8 mouse cellular contexts compared by ENCODE assay signal in genomic region chr2:68471759-68472550, GRCm38 (mm10). TPM values are rescaled to one million over a fixed set of nuclear protein-coding genes. Genes with fewer than 3 reads are reported as not detected.
DNase-seq lines count a peak whose midpoint lies in the region; ATAC-seq and TF ChIP-seq lines count a peak whose summit lies in the region.

Stk39 (minus strand) TSS chr2:68472268.

- H3K79me2 ChIP-seq in myocyte (ENCODE audit: control insufficient read depth, insufficient read depth), result no peaks in the 10 kb centered on the region

- no peaks in the 10 kb centered on the region for H3K9me3 ChIP-seq in embryonic facial prominence, embryonic 15.5 days (replicated peaks)
- H3K9me3 ChIP-seq in heart, embryonic 11.5 days (replicated peaks; ENCODE audit: control insufficient read depth, low read length), result no peaks in the 10 kb centered on the region
- no peaks in the 10 kb centered on the region for H3K9me3 ChIP-seq in kidney, embryonic 14.5 days (ENCODE audit: control insufficient read depth, low read length)
- H3K9me3 ChIP-seq in stomach, embryonic 16.5 days (replicated peaks; ENCODE audit: control insufficient read depth, low read length), result no peaks in the 10 kb centered on the region

- H3K27me3 ChIP-seq in embryonic facial prominence, embryonic 15.5 days, result peaks cover 4% of the 10 kb centered on the region
- H3K27me3 ChIP-seq in heart, embryonic 11.5 days (ENCODE audit: control insufficient read depth, insufficient read depth, low read length), result no peaks in the 10 kb centered on the region
- H3K27me3 ChIP-seq in kidney, embryonic 14.5 days (ENCODE audit: control insufficient read depth, insufficient read depth, low read length), result no peaks in the 10 kb centered on the region
- no peaks in the 10 kb centered on the region for H3K27me3 ChIP-seq in myocyte (ENCODE audit: control insufficient read depth, insufficient read depth, insufficient read length)
- no peaks in the 10 kb centered on the region for H3K27me3 ChIP-seq in stomach, embryonic 16.5 days (ENCODE audit: control insufficient read depth, insufficient read depth, low read length)

- peak; percentile 13 to 30 for DNase-seq in B cell, adult 2 months
- peak; percentile 60 to 64 for DNase-seq in adrenal gland, postnatal 4 days (ENCODE audit: low spot score in 2 of 2)
- peak; percentile 67 for DNase-seq in liver

- peak within 1 kb of the TSS; percentile 97 for H3K4me2 ChIP-seq in embryonic facial prominence, embryonic 15.5 days (replicated peaks)
- H3K4me2 ChIP-seq in heart, embryonic 11.5 days, result peak within 1 kb of the TSS; percentile 88
- peak within 1 kb of the TSS; percentile 94 for H3K4me2 ChIP-seq in kidney, embryonic 14.5 days (replicated peaks; ENCODE audit: low read depth, low read length)
- H3K4me2 ChIP-seq in myocyte (ENCODE audit: low read depth), result peak within 1 kb of the TSS; percentile 84
- H3K4me2 ChIP-seq in stomach, embryonic 16.5 days (ENCODE audit: low read depth, low read length), result peak within 1 kb of the TSS; percentile 92

- TF ChIP-seq POLR2A in myocyte (IDR thresholded peaks at IDR 0.05; ENCODE audit: insufficient read length, low read depth), result peak; percentile 66

- ATAC-seq in embryonic facial prominence, embryonic 15.5 days (ENCODE audit: insufficient number of reproducible peaks, low FRiP score, low TSS enrichment, low read depth), result peak; percentile 89
- ATAC-seq in heart, embryonic 11.5 days (replicated peaks; ENCODE audit: insufficient number of reproducible peaks, low FRiP score, low TSS enrichment), result peak; percentile 79
- peak; percentile 86 for ATAC-seq in kidney, embryonic 14.5 days (ENCODE audit: low FRiP score, low TSS enrichment)
- peak; percentile 89 for ATAC-seq in stomach, embryonic 16.5 days (ENCODE audit: insufficient read depth, low FRiP score)

- peak within 1 kb of the TSS; percentile 77 for H3ac ChIP-seq in myocyte (ENCODE audit: control insufficient read depth, insufficient read length)

- peak within 1 kb of the TSS; percentile 65 for H3K9ac ChIP-seq in embryonic facial prominence, embryonic 15.5 days
- H3K9ac ChIP-seq in heart, embryonic 11.5 days (ENCODE audit: low read depth, low read length), result peak within 1 kb of the TSS; percentile 97
- peak within 1 kb of the TSS; percentile 91 for H3K9ac ChIP-seq in kidney, embryonic 14.5 days (ENCODE audit: low read depth, low read length)
- H3K9ac ChIP-seq in stomach, embryonic 16.5 days (ENCODE audit: low read length), result peak within 1 kb of the TSS; percentile 92

- peak within 1 kb of the TSS; percentile 87 for H3K4me3 ChIP-seq in embryonic facial prominence, embryonic 15.5 days (replicated peaks)
- peak within 1 kb of the TSS; percentile 93 for H3K4me3 ChIP-seq in heart, embryonic 11.5 days (ENCODE audit: low read depth, low read length)
- peak within 1 kb of the TSS; percentile 91 for H3K4me3 ChIP-seq in kidney, embryonic 14.5 days (ENCODE audit: low read length)
- H3K4me3 ChIP-seq in myocyte, result peak within 1 kb of the TSS; percentile 28
- peak within 1 kb of the TSS; percentile 82 for H3K4me3 ChIP-seq in stomach, embryonic 16.5 days (replicated peaks; ENCODE audit: low read length)

- no peaks in the 10 kb centered on the region for H3K36me3 ChIP-seq in embryonic facial prominence, embryonic 15.5 days
- no peaks in the 10 kb centered on the region for H3K36me3 ChIP-seq in heart, embryonic 11.5 days (ENCODE audit: control insufficient read depth, insufficient read depth, low read length)
- H3K36me3 ChIP-seq in kidney, embryonic 14.5 days (ENCODE audit: control insufficient read depth, insufficient read depth, low read length), result no peaks in the 10 kb centered on the region
- no peaks in the 10 kb centered on the region for H3K36me3 ChIP-seq in myocyte (ENCODE audit: control insufficient read depth, insufficient read depth)
- no peaks in the 10 kb centered on the region for H3K36me3 ChIP-seq in stomach, embryonic 16.5 days (ENCODE audit: control insufficient read depth, insufficient read depth, low read length)

- under 1% methylated on average over 81 of the region's 99 CpGs for WGBS in embryonic facial prominence, embryonic 15.5 days
- WGBS in heart, embryonic 11.5 days (ENCODE audit: insufficient replicate concordance), result under 1% methylated on average over 58 of the region's 99 CpGs
- under 1% methylated on average over 73 of the region's 99 CpGs for WGBS in kidney, embryonic 14.5 days
- WGBS in stomach, embryonic 16.5 days, result 1% methylated on average over 39 of the region's 99 CpGs

- peaks cover 4% of the 10 kb centered on the region; the same call in 1 of the 2 replicates for H3K4me1 ChIP-seq in embryonic facial prominence, embryonic 15.5 days
- peaks cover 23% of the 10 kb centered on the region for H3K4me1 ChIP-seq in heart, embryonic 11.5 days (ENCODE audit: control insufficient read depth, insufficient read depth, low read length)
- H3K4me1 ChIP-seq in kidney, embryonic 14.5 days (ENCODE audit: control insufficient read depth, insufficient read depth, low read length), result peaks cover 12% of the 10 kb centered on the region
- no peaks in the 10 kb centered on the region for H3K4me1 ChIP-seq in stomach, embryonic 16.5 days (ENCODE audit: control insufficient read depth, insufficient read depth, low read length)

- peak within 1 kb of the TSS; percentile 86 for H3K27ac ChIP-seq in embryonic facial prominence, embryonic 15.5 days (replicated peaks)
- H3K27ac ChIP-seq in heart, embryonic 11.5 days (ENCODE audit: low read depth, low read length), result peak within 1 kb of the TSS; percentile 95
- peak within 1 kb of the TSS; percentile 87 for H3K27ac ChIP-seq in kidney, embryonic 14.5 days (ENCODE audit: low read depth, low read length)
- peak within 1 kb of the TSS; percentile 90 for H3K27ac ChIP-seq in stomach, embryonic 16.5 days (ENCODE audit: low read length)

TF ChIP-seq in myocyte, 11 proteins besides CTCF, POLR2A, EP300 and RAD21:
- no peak for TF ChIP-seq MYOD1 (IDR thresholded peaks at IDR 0.05; ENCODE audit: control insufficient read depth in 1 of 3, insufficient read length in 2 of 3, low read depth in 2 of 3)
- no peak for TF ChIP-seq MYOG (IDR thresholded peaks at IDR 0.05; ENCODE audit: control insufficient read depth in 1 of 3, insufficient read depth in 1 of 3, insufficient read length in 2 of 3, low read depth in 2 of 3)
- TF ChIP-seq TCF12 (IDR thresholded peaks at IDR 0.05; ENCODE audit: insufficient read depth, poor library complexity, severe bottlenecking), result no peak
- TF ChIP-seq MAX (IDR thresholded peaks at IDR 0.05; ENCODE audit: low read depth), result no peak
- TF ChIP-seq SRF (IDR thresholded peaks at IDR 0.05; ENCODE audit: control insufficient read depth, insufficient read length, low read depth), result no peak
- no peak for TF ChIP-seq CEBPB (IDR thresholded peaks at IDR 0.05; ENCODE audit: insufficient read depth, poor library complexity, severe bottlenecking)
- no peak for TF ChIP-seq REST (IDR thresholded peaks at IDR 0.05; ENCODE audit: insufficient read depth, insufficient read length)
- TF ChIP-seq POLR2AphosphoS2 (IDR thresholded peaks at IDR 0.05; ENCODE audit: insufficient read length, low read depth), result no peak
- TF ChIP-seq USF1 (IDR thresholded peaks at IDR 0.05; ENCODE audit: low read depth), result no peak
- no peak for TF ChIP-seq TCF3 (IDR thresholded peaks at IDR 0.05; ENCODE audit: insufficient read length, low read depth)
- no peak for TF ChIP-seq E2F4 (IDR thresholded peaks at IDR 0.05; ENCODE audit: insufficient read depth)
TF ChIP-seq in myocyte: peak in this region for 0.

RNA-seq across cellular contexts. Expression of gene Stk39, which starts in this region (rescaled TPM):
- 10 to 100 TPM; 94.9 to 96.1 TPM for total RNA-seq in adrenal gland, postnatal 4 days (2021)
- 14.7 and 15.1 TPM in 2 replicates for polyA plus RNA-seq in embryonic facial prominence, embryonic 15.5 days (2015; fragmentation: Nextera tagmentation; extraction: Ambion mirVana)
- 58.3 and 66.5 TPM in 2 replicates for polyA plus RNA-seq in heart, embryonic 11.5 days (2014; fragmentation: Nextera tagmentation; extraction: Ambion mirVana)
- polyA plus RNA-seq in kidney, embryonic 14.5 days (2014; fragmentation: Nextera tagmentation; extraction: Ambion mirVana), result 20.7 and 30.0 TPM in 2 replicates
- 4.7 TPM for polyA plus RNA-seq in myocyte (2012; fragmentation: generic; extraction: Trizol)
- 8.6 and 9.4 TPM in 2 replicates for polyA plus RNA-seq in stomach, embryonic 16.5 days (2015; fragmentation: Nextera tagmentation; extraction: Ambion mirVana)

Comparison
In these comparisons a context has a peak if more than half of its experiments do, and no peak if none do; other contexts are left out.
1. Peak in every context shown above with its lines: DNase-seq, ATAC-seq, H3K4me3 ChIP-seq and H3K27ac ChIP-seq.
2. H3K4me3 ChIP-seq: peak in every context shown above with its lines; median percentile 93 in heart, embryonic 11.5 days; 91 in kidney, embryonic 14.5 days; 87 in embryonic facial prominence, embryonic 15.5 days; 82 in stomach, embryonic 16.5 days; 28 in myocyte.